Mouse (Mus musculus) heart, postnatal 0 days (tissue): Measurements from ENCODE around the gene Ang. TPM values are rescaled to one million over a fixed set of nuclear protein-coding genes. Genes with fewer than 3 reads are reported as not detected.

Experiments used
- ATAC-seq: fragments of 200-750 bp; cut with Nextera tagmentation; 2 replicates; pipeline ENCODE4 v1.8.0; 2017; ENCODE audit warnings: low read depth, moderate number of reproducible peaks, moderate library complexity; ENCODE audit not compliant: insufficient read depth
- DNase-seq: peaks from one replicate; pipeline ENCODE4 v3.0.0-alpha.2; 2016; ENCODE audit warnings: low spot score
- H3K27ac ChIP-seq: fragments of 300-500 bp; sonication (generic); 2 replicates; pipeline ENCODE4 v1.5.1; 2014; ENCODE audit warnings: low read depth, mild to moderate bottlenecking
- H3K27me3 ChIP-seq: fragments of 300-500 bp; sonication (generic); 2 replicates; pipeline ENCODE4 v1.6.1; 2014; ENCODE audit warnings: low read length, mixed read lengths; ENCODE audit not compliant: control insufficient read depth, insufficient read depth
- H3K36me3 ChIP-seq: fragments of 300-500 bp; sonication (generic); replicated peaks from 2 replicates; pipeline ENCODE4 v1.6.1; 2014; ENCODE audit warnings: low read length, mixed read lengths; ENCODE audit not compliant: control insufficient read depth, insufficient read depth
- H3K4me1 ChIP-seq: fragments of 300-500 bp; sonication (generic); 2 replicates; pipeline ENCODE4 v1.6.1; 2014; ENCODE audit warnings: antibody characterized with exemption; ENCODE audit not compliant: control insufficient read depth, insufficient read depth
- H3K4me2 ChIP-seq: fragments of 300-500 bp; sonication (generic); 2 replicates; pipeline ENCODE4 v1.6.1; 2014; ENCODE audit warnings: low read depth, mild to moderate bottlenecking, low read length, moderate library complexity
- H3K4me3 ChIP-seq: fragments of 300-500 bp; sonication (generic); 2 replicates; pipeline ENCODE4 v1.5.1; 2014; ENCODE audit warnings: low read depth, low read length
- H3K9ac ChIP-seq: fragments of 300-500 bp; sonication (generic); replicated peaks from 2 replicates; pipeline ENCODE4 v1.6.1; 2014; ENCODE audit warnings: low read depth, low read length, mixed read lengths
- H3K9me3 ChIP-seq: fragments of 300-500 bp; sonication (generic); replicated peaks from 2 replicates; pipeline ENCODE4 v1.6.1; 2016; ENCODE audit warnings: low read length; ENCODE audit not compliant: control insufficient read depth
- CTCF ChIP-seq: IDR thresholded peaks from 2 replicates; pipeline ENCODE4 v1.5.1; 2016; ENCODE audit warnings: antibody characterized with exemption, control low read depth, low read depth
- EP300 ChIP-seq: IDR thresholded peaks from 2 replicates; pipeline ENCODE4 v1.6.1; 2016; ENCODE audit warnings: antibody characterized with exemption, low read depth
- WGBS: fragments of 180-500 bp; shearing (Covaris S2); extraction: QIAGEN DNeasy Blood & Tissue Kit; methylation state at CpG from one replicate; pipeline ENCODE4 v1.1.7; 2014; 5-methylcytosine and 5-hydroxymethylcytosine counted together
- polyA plus RNA-seq: library from polyadenylated mRNA; unstranded; fragments of >200 nt; fragmentation: Nextera tagmentation; extraction: Ambion mirVana; gene quantifications from 2 replicates; pipeline ENCODE4 v1.2.1, GENCODE M21; 2015
- total RNA-seq: library from RNA; depleted of rRNA; stranded (reverse); fragments of >200 nt; gene quantifications from 2 replicates; pipeline ENCODE4 v1.2.3, GENCODE M21; 2014; ENCODE audit warnings: low replicate concordance

The Ang gene
- total and polyA plus RNA-seq, 2 experiments from 2014 or later, result 2.6 to 9.3 TPM

GRCm38 (mm10) chr14:51088970-51089673 lies 1.8 kb upstream of the Ang start:
- no peaks in the 10 kb centered on the region for H3K36me3 ChIP-seq
- peak overlapping the region; percentile 80 for H3K4me3 ChIP-seq
- no peaks in the 10 kb centered on the region for H3K9me3 ChIP-seq
- H3K27me3 ChIP-seq, result no peaks in the 10 kb centered on the region
- WGBS, result under 1% methylated on average over 34 of the region's 34 CpGs
- H3K27ac ChIP-seq, result peak overlapping the region; percentile 87
- peak; percentile 87 for ATAC-seq
- no peaks in the 10 kb centered on the region for H3K4me1 ChIP-seq
- DNase-seq, result peak; percentile 90
- H3K9ac ChIP-seq, result peak overlapping the region; percentile 62
- TF ChIP-seq CTCF, result no peak
- 0 out of 2 replicates have a peak, but pooled peaks have one; percentile 10 for TF ChIP-seq EP300
- peak overlapping the region; percentile 83 for H3K4me2 ChIP-seq

GRCm38 (mm10) chr14:51089674-51090076 lies 1.3 kb upstream of the Ang start:
- Histone ChIP-seq H3K9me3 (no peaks in the 10 kb centered on the region), H3K36me3 (no peaks in the 10 kb centered on the region), H3K4me2 (peak overlapping the region; percentile 83), H3K4me3 (peak overlapping the region; percentile 80), H3K4me1 (no peaks in the 10 kb centered on the region), H3K9ac (peak overlapping the region; percentile 62), H3K27me3 (no peaks in the 10 kb centered on the region), H3K27ac (peak overlapping the region; percentile 87)
- peak; percentile 13 for DNase-seq
- WGBS, result under 1% methylated on average over 15 of the region's 15 CpGs
- TF ChIP-seq CTCF (no peak), EP300 (0 out of 2 replicates have a peak, but pooled peaks have one; percentile 21)
- peak; percentile 18 for ATAC-seq

- no peaks in the 10 kb centered on the region for H3K36me3 ChIP-seq
- H3K27me3 ChIP-seq, result no peaks in the 10 kb centered on the region
- under 1% methylated on average over 27 of the region's 27 CpGs for WGBS
- peak overlapping the region; percentile 83 for H3K4me2 ChIP-seq
- H3K4me3 ChIP-seq, result peak overlapping the region; percentile 80
- TF ChIP-seq EP300, result no peak; the same call in 1 of the 2 replicates
- TF ChIP-seq CTCF, result no peak
- peak; percentile 45 for ATAC-seq
- no peaks in the 10 kb centered on the region for H3K9me3 ChIP-seq
- peak overlapping the region; percentile 62 for H3K9ac ChIP-seq
- H3K4me1 ChIP-seq, result no peaks in the 10 kb centered on the region
- peak; percentile 69 for DNase-seq
- peak overlapping the region; percentile 87 for H3K27ac ChIP-seq
These were observed 721 bp upstream of the Ang start for GRCm38 (mm10) chr14:51090077-51090781.

- 64% methylated on average over 8 of the region's 8 CpGs for WGBS
- Histone ChIP-seq H3K27ac (peak overlapping the region; percentile 87; the same call in 1 of the 2 replicates), H3K36me3 (no peaks in the 10 kb centered on the region), H3K4me3 (peak overlapping the region; percentile 80), H3K4me2 (peak overlapping the region; percentile 83), H3K27me3 (no peaks in the 10 kb centered on the region), H3K9me3 (no peaks in the 10 kb centered on the region), H3K4me1 (no peaks in the 10 kb centered on the region), H3K9ac (no peak overlapping the region)
- TF ChIP-seq CTCF (no peak), EP300 (no peak)
- no peak for ATAC-seq
- DNase-seq, result no peak
These were observed 1.2 kb downstream of the Ang start for GRCm38 (mm10) chr14:51092073-51092620.

GRCm38 (mm10) chr14:51093496-51093895 lies 2.5 kb downstream of the Ang start:
- H3K27ac ChIP-seq, result no peak overlapping the region
- H3K27me3 ChIP-seq, result no peaks in the 10 kb centered on the region
- H3K36me3 ChIP-seq, result no peaks in the 10 kb centered on the region
- TF ChIP-seq CTCF (no peak), EP300 (no peak)
- H3K9ac ChIP-seq, result no peak overlapping the region
- no peak overlapping the region for H3K4me2 ChIP-seq
- H3K4me3 ChIP-seq, result no peak overlapping the region
- ATAC-seq, result no peak
- no peak for DNase-seq
- no peaks in the 10 kb centered on the region for H3K9me3 ChIP-seq
- H3K4me1 ChIP-seq, result no peaks in the 10 kb centered on the region
- 28% methylated on average over 3 of the region's 3 CpGs for WGBS
